Mouse (Mus musculus) bone marrow macrophage, adult 2 months (primary cell): Measurements from ENCODE around the gene Sertm1. TPM values are rescaled to one million over a fixed set of nuclear protein-coding genes. Genes with fewer than 3 reads are reported as not detected.

ENCODE experiments used
- H3K27ac ChIP-seq: 2 replicates; pipeline ENCODE4 v1.5.1; 2012; ENCODE audit warnings: low read depth, low read length; ENCODE audit not compliant: insufficient read depth
- H3K4me1 ChIP-seq: 2 replicates; pipeline ENCODE4 v1.6.1; 2012; ENCODE audit warnings: low read length; ENCODE audit not compliant: control insufficient read depth, insufficient read depth
- H3K4me3 ChIP-seq: 2 replicates; pipeline ENCODE4 v1.5.1; 2012; ENCODE audit warnings: mild to moderate bottlenecking, low read length, moderate library complexity; ENCODE audit not compliant: insufficient read depth
- CTCF ChIP-seq: IDR thresholded peaks from 2 replicates; pipeline ENCODE4 v1.5.1; 2012; ENCODE audit warnings: low read depth, mild to moderate bottlenecking, low read length, moderate library complexity
- POLR2A ChIP-seq: IDR thresholded peaks from 2 replicates; pipeline ENCODE4 v1.6.1; 2012; ENCODE audit warnings: mild to moderate bottlenecking, low read depth, low read length, borderline replicate concordance
- polyA plus RNA-seq: library from polyadenylated mRNA; stranded (reverse); fragments of >200 nt; gene quantifications from 2 replicates; pipeline ENCODE4 v1.2.4, GENCODE M21; 2012; ENCODE audit not compliant: missing spikeins, insufficient read depth, insufficient read length

Gene Sertm1
- polyA plus RNA-seq = not detected in 2 replicates

- no peak within 1 kb of the TSS for H3K27ac ChIP-seq
- TF ChIP-seq POLR2A = no peak
- TF ChIP-seq CTCF = no peak
- H3K4me3 ChIP-seq = no peak within 1 kb of the TSS
- no peaks in the 10 kb centered on the region for H3K4me1 ChIP-seq
Measured at GRCm38 (mm10) chr3:54915643-54916071, at the start of gene Sertm1. Gene Sertm1 (minus strand): TSS chr3:54915887.

GRCm38 (mm10) chr3:54964948-54965506 lies 49.3 kb upstream of the Sertm1 start:
- no peaks in the 10 kb centered on the region for H3K4me1 ChIP-seq
- no peak overlapping the region for H3K4me3 ChIP-seq
- H3K27ac ChIP-seq = no peak overlapping the region
- TF ChIP-seq POLR2A (no peak), CTCF (no peak)

- Histone ChIP-seq H3K4me1 (no peaks in the 10 kb centered on the region), H3K4me3 (no peak overlapping the region), H3K27ac (no peak overlapping the region)
- TF ChIP-seq CTCF (no peak), POLR2A (no peak)
Measured at GRCm38 (mm10) chr3:54943067-54943810, 27.6 kb upstream of the Sertm1 start.

GRCm38 (mm10) chr3:54934535-54934934 lies 18.8 kb upstream of the Sertm1 start:
- H3K4me1 ChIP-seq = no peaks in the 10 kb centered on the region
- H3K4me3 ChIP-seq = no peak overlapping the region
- TF ChIP-seq POLR2A = no peak
- TF ChIP-seq CTCF = no peak
- H3K27ac ChIP-seq = no peak overlapping the region

- Histone ChIP-seq H3K27ac (no peak overlapping the region), H3K4me3 (no peak overlapping the region), H3K4me1 (no peaks in the 10 kb centered on the region)
- TF ChIP-seq CTCF (no peak), POLR2A (no peak)
Measured at GRCm38 (mm10) chr3:54932599-54932998, 16.9 kb upstream of the Sertm1 start.

GRCm38 (mm10) chr3:54920425-54920824 lies 4.7 kb upstream of the Sertm1 start:
- Histone ChIP-seq H3K4me3 (no peak overlapping the region), H3K4me1 (no peaks in the 10 kb centered on the region), H3K27ac (no peak overlapping the region)
- no peak for TF ChIP-seq POLR2A
- TF ChIP-seq CTCF = no peak

GRCm38 (mm10) chr3:54914845-54915642 lies 643 bp downstream of the Sertm1 start:
- TF ChIP-seq POLR2A (no peak), CTCF (no peak)
- H3K27ac ChIP-seq = no peak overlapping the region
- H3K4me3 ChIP-seq = no peak overlapping the region
- no peaks in the 10 kb centered on the region for H3K4me1 ChIP-seq

- Histone ChIP-seq H3K27ac (no peak overlapping the region), H3K4me1 (no peaks in the 10 kb centered on the region), H3K4me3 (no peak overlapping the region)
- TF ChIP-seq POLR2A (no peak), CTCF (no peak)
Measured at GRCm38 (mm10) chr3:54908878-54909277, 6.8 kb downstream of the Sertm1 start.

- H3K4me3 ChIP-seq = no peak overlapping the region
- no peaks in the 10 kb centered on the region for H3K4me1 ChIP-seq
- TF ChIP-seq POLR2A (no peak), CTCF (no peak)
- no peak overlapping the region for H3K27ac ChIP-seq
Measured at GRCm38 (mm10) chr3:54897974-54898373, 17.7 kb downstream of the Sertm1 start.
